Mouse (Mus musculus) embryonic stem cell, embryonic (primary cell): Measurements from ENCODE around the gene Vmn1r51.
"Not testable (repeated sequence)": the region's sequence is repeated elsewhere in the genome, so short reads cannot be mapped to it uniquely, and the experiment has no call there.

Source experiments
- CTCF ChIA-PET, 4 experiments: fragments of 300-600 bp in 2 of 4; fragments of 350-600 bp in 2 of 4; sonication (Branson Sonifier 250); formaldehyde crosslinking; loops; one replicate each; lab custom pipeline; 2022; ENCODE audit warnings: inconsistent platforms in 2 of 4; lab: Charles Lee
- POLR2A ChIA-PET, 4 experiments: fragments of 300-600 bp in 2 of 4; fragments of 350-600 bp in 2 of 4; sonication (Branson Sonifier 250); formaldehyde crosslinking; loops; one replicate each; lab custom pipeline; 2022; ENCODE audit warnings: antibody characterized with exemption in 4 of 4, inconsistent platforms in 1 of 4; lab: Charles Lee

The Vmn1r51 gene

DNA sequence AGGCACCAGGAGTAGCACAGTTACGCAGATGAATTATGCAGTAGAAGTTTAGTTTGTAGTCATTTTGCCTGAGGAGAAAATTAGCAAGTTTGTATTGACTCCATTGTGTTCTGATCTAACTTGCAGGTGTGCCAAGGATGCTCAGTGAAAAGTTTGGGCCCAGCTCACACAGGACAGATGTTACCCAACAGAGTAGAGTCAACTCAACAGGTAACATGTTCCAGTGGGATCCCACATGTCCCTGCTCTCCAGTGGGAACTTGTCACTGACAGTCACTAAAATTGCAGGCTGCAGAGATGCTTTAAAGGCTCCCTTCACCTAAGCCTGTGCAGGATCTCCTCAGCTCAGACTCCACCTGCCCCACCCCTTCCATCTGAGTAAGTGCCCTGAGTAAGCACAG lies at the start of gene Vmn1r51:
Vmn1r51 (plus strand) TSS at position 301 of the 400 bp plus-strand sequence.
- POLR2A ChIA-PET, CTCF ChIA-PET: not testable (repeated sequence)

DNA sequence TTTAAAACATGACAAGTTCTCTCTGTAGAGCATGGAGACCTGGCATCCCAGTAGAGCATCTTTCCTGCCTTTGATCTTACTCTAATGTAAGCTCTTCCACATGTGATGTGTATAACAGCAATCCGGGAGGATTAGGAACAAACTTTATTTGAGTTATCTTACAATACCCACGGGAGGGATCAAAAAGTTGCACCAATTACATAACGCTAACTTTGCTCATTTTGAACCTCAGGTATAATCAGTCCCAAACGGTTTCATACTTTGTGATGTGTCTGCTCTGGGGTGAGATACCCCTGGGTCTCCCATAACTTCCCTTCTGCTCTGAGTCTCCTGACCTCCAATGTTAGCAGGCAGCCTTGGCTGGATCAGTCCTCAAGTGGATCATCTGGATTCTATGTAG lies 44.0 kb upstream of the Vmn1r51 start, which contains the start of gene Vmn1r49:
Vmn1r49 (minus strand) TSS at position 101 of the 400 bp plus-strand sequence.
- POLR2A ChIA-PET: no interaction called here
- CTCF ChIA-PET: interaction anchor here in 1 of 4 experiments (0.5 kb wide), 1 partner anchor 249 kb away, joined by 3 read pairs; no protein-coding TSS in a partner anchor

DNA sequence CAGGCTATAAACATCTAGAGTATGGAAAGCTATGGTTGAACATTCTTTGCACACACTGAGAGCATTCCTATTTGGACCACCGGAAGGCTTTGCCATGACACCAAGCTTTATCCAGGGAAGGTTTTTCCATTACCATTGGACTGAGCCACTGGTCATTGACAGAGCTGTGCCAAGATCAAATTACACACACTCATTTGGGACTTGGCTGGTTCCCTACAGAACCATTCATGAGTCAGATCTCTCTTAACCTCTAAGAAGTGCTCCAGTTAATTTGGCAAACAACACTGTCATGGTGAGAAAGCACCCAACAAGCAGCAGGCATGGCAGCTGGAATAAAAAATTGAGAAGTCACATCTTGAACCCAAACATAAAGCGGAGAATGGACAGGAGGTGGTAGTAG lies 21.8 kb upstream of the Vmn1r51 start:
- CTCF ChIA-PET: interaction anchor here in 1 of 4 experiments (0.6 to 0.9 kb wide), 2 partner anchors 187 to 322 kb away, joined by 3 read pairs; no protein-coding TSS in a partner anchor
- POLR2A ChIA-PET: no interaction called here

DNA sequence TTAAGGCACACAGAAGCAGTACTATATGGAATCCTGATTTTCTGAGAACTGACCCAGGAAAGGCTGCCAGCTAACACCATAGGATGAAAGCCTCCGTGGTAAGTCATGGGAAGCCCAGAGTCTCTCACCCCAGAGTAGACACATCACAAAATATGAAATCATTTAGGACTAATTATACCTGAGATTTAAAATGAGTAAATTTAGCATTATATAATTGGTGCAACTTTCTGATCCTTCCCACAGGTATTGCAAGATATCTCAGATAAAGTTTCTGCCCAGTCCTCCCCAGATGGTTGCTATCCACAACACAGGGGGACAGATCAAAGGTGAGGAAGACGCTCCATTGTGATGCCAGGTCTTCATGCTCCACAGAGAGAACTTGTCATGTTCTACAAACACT lies 21.3 kb upstream of the Vmn1r51 start, which contains the start of gene Vmn1r50:
Vmn1r50 (plus strand) TSS at position 301 of the 400 bp plus-strand sequence.
- POLR2A ChIA-PET: no interaction called here
- CTCF ChIA-PET: no interaction called here

DNA sequence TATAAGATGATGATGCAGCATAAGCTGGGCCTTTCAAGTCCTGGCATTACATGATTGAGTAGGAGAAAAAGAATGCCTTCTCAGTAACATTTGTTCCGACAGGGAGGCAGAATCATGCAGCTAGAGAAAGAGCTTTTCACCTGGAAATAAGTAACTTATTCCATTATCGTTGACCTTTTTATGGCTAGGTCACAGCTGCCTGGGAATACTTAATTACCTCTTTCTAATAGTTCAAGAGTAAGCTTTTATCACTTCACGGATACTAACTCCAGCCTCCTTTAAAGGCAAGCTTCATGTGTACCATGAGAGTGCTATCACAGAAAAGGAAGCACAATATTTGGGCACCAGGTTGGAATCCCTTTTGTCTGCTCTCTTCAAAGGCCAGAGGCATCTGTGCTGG lies 37.7 kb downstream of the Vmn1r51 start:
- CTCF ChIA-PET: no interaction called here

DNA sequence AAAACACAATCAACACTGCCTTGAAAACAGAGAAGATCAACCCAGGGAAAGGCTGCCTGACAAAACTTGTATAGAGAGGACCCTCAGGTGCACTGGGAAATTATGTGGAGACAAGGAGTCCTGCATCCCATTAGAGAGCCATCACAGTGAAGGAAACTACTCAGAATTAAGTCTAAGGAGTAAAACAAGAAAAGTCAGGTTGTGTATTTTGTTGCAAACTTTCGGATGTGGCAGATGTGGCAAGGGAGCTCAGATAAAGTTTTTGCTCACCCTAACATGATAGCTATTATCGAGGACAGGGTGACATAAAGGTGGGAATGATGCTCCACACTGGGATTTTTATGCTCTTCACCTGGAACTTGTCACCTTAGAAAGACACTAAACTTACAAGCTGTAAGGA lies 52.1 kb downstream of the Vmn1r51 start, which contains the start of gene Vmn1r52:
Vmn1r52 (plus strand) TSS at position 301 of the 400 bp plus-strand sequence.
- ChIA-PET POLR2A (no interaction called here), CTCF (no interaction called here)

More for the DNA sequence above, 37.7 kb downstream of the Vmn1r51 start:
- POLR2A ChIA-PET: interaction anchor here in 1 of 4 experiments (0.6 kb wide), 1 partner anchor 481 kb away, joined by 3 read pairs; no protein-coding TSS in a partner anchor
